Mouse (Mus musculus) spleen, adult 2 months (tissue): ENCODE results near the gene Nanos2. TPM values are rescaled to one million over a fixed set of nuclear protein-coding genes. Genes with fewer than 3 reads are reported as not detected.

ENCODE experiments used
- DNase-seq, 2 experiments: peaks; one replicate each; pipeline versions ENCODE4 v3.0.0 to v3.0.0-alpha.2; 2012 to 2021; ENCODE audit warnings: low spot score in 2 of 2, low read depth in 1 of 2
- H3K27ac ChIP-seq: fragments of 200-500 bp; 2 replicates; pipeline ENCODE4 v1.5.1; 2012; ENCODE audit warnings: low read length, inconsistent platforms; ENCODE audit not compliant: insufficient read depth
- H3K27me3 ChIP-seq: fragments of 200-500 bp; 2 replicates; pipeline ENCODE4 v1.6.1; 2012; ENCODE audit warnings: mild to moderate bottlenecking, moderate library complexity, low read length, inconsistent platforms; ENCODE audit not compliant: control insufficient read depth, insufficient read depth
- H3K36me3 ChIP-seq: fragments of 200-500 bp; 2 replicates; pipeline ENCODE4 v1.6.1; 2012; ENCODE audit warnings: mild to moderate bottlenecking, low read length, inconsistent platforms; ENCODE audit not compliant: control insufficient read depth, insufficient read depth
- H3K4me1 ChIP-seq: fragments of 200-500 bp; 2 replicates; pipeline ENCODE4 v1.6.1; 2011; ENCODE audit warnings: inconsistent platforms; ENCODE audit not compliant: control insufficient read depth, insufficient read depth, insufficient read length
- H3K4me3 ChIP-seq: fragments of 200-500 bp; 2 replicates; pipeline ENCODE4 v1.5.1; 2011; ENCODE audit warnings: mild to moderate bottlenecking, inconsistent platforms; ENCODE audit not compliant: insufficient read depth, insufficient read length; ENCODE audit errors: extremely low read depth
- CTCF ChIP-seq: fragments of 200-500 bp; IDR thresholded peaks from 2 replicates; pipeline ENCODE4 v1.5.1; 2011; ENCODE audit warnings: mild to moderate bottlenecking, inconsistent platforms; ENCODE audit not compliant: insufficient read depth, insufficient read length, insufficient replicate concordance; ENCODE audit errors: extremely low read depth
- POLR2A ChIP-seq: fragments of 200-500 bp; IDR thresholded peaks from 2 replicates; pipeline ENCODE4 v1.6.1; 2011; ENCODE audit warnings: low read depth, low read length, inconsistent platforms
- WGBS: fragments of 180-500 bp; shearing (Covaris S2); methylation state at CpG from one replicate; pipeline ENCODE4 v1.1.7; 2018; 5-methylcytosine and 5-hydroxymethylcytosine counted together
- polyA plus RNA-seq: library from polyadenylated mRNA; depleted of rRNA; stranded (reverse); fragments of >200 nt; gene quantifications from 2 replicates; pipeline ENCODE4 v1.2.3, GENCODE M21; 2012

Nanos2 gene
- polyA plus RNA-seq, 1 experiment, result not detected

DNA sequence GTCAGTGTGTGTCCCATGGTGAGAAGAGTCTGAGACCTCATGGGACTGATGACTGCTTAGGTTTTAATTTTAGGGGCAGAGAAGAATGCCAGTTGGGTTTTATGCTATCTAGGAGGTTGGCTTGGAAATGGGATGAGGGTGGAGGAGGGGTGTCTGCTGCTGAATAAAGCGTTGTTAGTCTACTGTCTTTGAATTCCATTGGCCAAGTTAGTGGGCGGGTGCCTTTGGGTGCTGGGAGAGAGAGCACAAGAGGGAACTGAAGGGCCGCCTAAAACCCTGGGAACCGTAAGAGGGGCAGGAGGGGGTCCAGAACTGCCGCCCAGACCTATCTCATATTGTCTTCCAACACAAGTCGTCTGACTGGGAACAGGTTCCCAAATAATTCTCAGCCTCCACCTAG, 1.6 kb downstream of the Nanos2 start:
- DNase-seq, result no peak
- Histone ChIP-seq H3K36me3 (no peaks in the 10 kb centered on the region), H3K27me3 (peaks cover 8% of the 10 kb centered on the region), H3K27ac (no peak overlapping the region), H3K4me3 (no peak overlapping the region), H3K4me1 (peaks cover 10% of the 10 kb centered on the region)
- TF ChIP-seq CTCF (no peak), POLR2A (no peak)
- 67% methylated on average over 6 of the region's 6 CpGs for WGBS

DNA sequence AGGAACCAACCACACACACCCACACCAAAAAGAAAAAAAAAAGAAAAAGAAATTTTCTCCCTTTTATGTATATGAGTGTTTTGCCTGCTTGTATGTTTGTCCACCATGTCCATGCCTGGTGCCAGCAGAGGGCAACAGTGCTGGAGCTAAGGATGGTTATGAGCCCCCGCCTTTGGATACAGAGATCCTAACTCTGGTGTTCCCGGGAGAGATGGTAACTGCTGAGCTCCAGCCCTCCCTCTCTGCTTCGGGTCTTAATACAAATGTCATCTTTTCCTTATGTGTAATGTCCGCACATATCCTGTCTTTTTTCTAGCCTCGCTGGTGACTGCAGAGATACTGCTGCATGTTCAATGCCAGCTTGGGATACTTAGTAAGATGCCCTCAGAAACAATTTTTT, 2.8 kb downstream of the Nanos2 start:
- Histone ChIP-seq H3K36me3 (peaks cover 1% of the 10 kb centered on the region; the same call in 1 of the 2 replicates), H3K4me1 (peaks cover 10% of the 10 kb centered on the region), H3K27me3 (peaks cover 8% of the 10 kb centered on the region), H3K27ac (no peak overlapping the region), H3K4me3 (no peak overlapping the region)
- TF ChIP-seq POLR2A (no peak), CTCF (no peak)
- whole genome bisulfite sequencing, result 19% methylated on average over 5 of the region's 5 CpGs
- DNase-seq, result no peak

DNA sequence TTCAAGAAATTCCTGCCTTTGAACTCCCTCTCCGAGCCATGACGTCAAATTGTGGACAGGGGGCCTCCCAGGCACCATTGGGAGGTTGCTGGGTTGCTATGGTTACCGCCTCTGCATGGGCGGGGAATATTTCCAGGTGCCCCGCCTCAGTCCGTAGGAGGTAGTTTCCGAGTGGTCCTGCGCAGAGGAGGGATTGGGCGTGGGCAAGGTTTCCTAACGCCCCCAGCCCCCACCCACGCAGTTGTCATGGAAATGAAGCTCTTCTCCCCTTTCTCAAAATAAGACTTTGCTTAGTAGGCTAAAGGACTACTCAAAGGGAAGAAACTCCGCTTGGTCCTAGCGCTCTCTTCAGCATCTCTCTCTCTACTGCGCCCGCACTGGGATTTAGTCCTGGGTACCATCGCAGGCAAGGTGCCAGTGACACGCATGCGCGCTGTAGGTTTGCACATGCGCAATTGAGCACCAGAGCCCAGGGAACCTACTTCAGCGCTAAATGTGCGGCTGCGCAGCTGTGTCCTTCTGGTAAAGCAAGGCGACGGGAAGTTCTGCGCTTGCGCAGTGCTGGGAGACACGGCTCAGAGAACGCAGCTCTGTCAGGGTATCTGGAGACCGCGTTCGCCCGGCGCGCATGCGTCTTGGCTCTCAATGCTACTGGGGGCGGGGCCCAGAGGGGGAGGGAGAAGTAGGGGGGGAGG, 3.5 kb downstream of the Nanos2 start, which contains the start of gene Mypop:
Gene Mypop (plus strand): TSS at position 645 of the 695 bp plus-strand sequence.
- Histone ChIP-seq H3K36me3 (peaks cover 8% of the 10 kb centered on the region), H3K4me3 (peak within 1 kb of the TSS; percentile 48), H3K4me1 (peaks cover 10% of the 10 kb centered on the region), H3K27me3 (peaks cover 8% of the 10 kb centered on the region), H3K27ac (no peak within 1 kb of the TSS)
- under 1% methylated on average over 37 of the region's 37 CpGs for WGBS
- TF ChIP-seq POLR2A, result peak; percentile 17; the same call in 1 of the 2 replicates
- no peak for TF ChIP-seq CTCF
- DNase-seq, result peak; percentile 99 to 100

DNA sequence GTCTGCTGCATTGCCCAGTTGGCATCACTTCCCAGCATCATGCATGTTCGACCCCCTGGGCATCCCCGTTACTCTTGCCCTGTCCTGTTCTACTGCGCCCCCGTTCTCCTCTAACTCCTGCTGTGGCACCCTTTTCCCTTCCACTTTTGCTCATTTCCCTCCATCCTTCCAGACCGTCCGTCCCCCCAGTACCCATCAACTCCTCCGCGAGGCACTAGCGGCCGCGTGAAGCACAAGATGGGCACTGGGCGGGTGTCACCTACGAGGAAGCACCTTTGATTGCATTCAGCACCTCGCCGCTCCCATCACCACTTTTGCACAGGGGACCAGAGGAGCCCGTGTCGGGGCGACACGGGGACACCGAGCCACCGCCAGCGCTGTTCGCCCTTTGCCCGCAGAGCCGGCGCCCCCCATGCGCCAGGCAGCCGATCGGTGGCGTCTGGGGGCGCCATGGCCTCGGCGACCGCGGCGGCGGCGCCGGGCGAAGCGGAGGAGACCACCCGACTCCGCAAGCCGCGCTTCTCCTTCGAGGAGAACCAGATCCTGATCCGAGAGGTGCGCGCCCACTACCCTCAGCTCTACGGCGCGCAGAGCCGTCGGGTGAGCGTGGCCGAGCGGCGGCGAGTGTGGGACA, 4.6 kb downstream of the Nanos2 start:
- Histone ChIP-seq H3K4me3 (peak overlapping the region; percentile 48), H3K4me1 (peaks cover 10% of the 10 kb centered on the region), H3K36me3 (peaks cover 17% of the 10 kb centered on the region), H3K27me3 (peaks cover 8% of the 10 kb centered on the region), H3K27ac (no peak overlapping the region)
- peak in 1 of 2 experiments; percentile 31 for DNase-seq
- TF ChIP-seq CTCF (no peak), POLR2A (no peak)
- 2% methylated on average over 59 of the region's 59 CpGs for WGBS

DNA sequence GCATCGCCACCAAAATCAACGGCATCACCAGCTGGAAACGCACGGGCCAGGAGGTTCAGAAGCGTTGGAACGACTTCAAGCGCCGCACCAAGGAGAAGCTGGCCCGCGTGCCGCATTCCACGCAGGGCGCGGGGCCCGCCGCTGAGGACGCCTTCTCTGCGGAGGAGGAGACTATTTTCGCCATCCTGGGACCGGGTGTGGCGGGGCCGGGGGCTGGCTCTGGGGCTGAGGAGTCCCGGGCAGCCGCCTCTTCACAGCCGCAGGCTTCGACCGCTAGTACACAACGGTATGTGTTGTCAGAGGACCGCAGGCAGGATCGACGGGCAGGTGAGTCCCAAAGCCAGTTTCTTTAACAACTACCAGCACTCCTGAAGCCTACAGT, 5.1 kb downstream of the Nanos2 start:
- Histone ChIP-seq H3K36me3 (peaks cover 17% of the 10 kb centered on the region), H3K4me1 (peaks cover 10% of the 10 kb centered on the region), H3K4me3 (peak overlapping the region; percentile 48; the same call in 1 of the 2 replicates), H3K27me3 (peaks cover 8% of the 10 kb centered on the region), H3K27ac (no peak overlapping the region)
- 7% methylated on average over 31 of the region's 31 CpGs for WGBS
- TF ChIP-seq POLR2A (no peak), CTCF (no peak)
- DNase-seq, result no peak

DNA sequence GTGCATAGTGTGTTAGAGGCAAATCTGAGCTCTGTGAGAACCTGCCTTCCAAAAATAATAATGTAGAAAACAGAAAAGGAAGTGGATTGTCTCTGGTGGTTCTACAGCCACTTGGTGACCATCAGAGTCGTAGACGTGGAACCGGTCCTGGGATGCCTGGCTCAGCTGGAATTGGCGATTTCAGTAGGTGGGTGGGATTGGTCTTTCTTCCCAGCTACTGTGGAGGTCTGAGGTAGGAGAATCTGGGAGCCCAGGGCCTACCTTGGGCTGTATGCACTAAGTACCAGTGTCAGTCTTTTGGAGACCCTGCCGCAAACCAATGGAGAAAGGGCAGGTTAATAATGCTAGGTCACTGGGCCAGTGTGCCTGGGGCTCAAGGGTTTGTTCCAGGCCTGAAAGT, 5.8 kb downstream of the Nanos2 start:
- Histone ChIP-seq H3K27ac (no peak overlapping the region), H3K4me3 (no peak overlapping the region), H3K4me1 (peaks cover 10% of the 10 kb centered on the region), H3K36me3 (peaks cover 23% of the 10 kb centered on the region), H3K27me3 (peaks cover 8% of the 10 kb centered on the region)
- TF ChIP-seq POLR2A (no peak), CTCF (no peak)
- no peak for DNase-seq
- WGBS, result 94% methylated on average over 5 of the region's 5 CpGs

DNA sequence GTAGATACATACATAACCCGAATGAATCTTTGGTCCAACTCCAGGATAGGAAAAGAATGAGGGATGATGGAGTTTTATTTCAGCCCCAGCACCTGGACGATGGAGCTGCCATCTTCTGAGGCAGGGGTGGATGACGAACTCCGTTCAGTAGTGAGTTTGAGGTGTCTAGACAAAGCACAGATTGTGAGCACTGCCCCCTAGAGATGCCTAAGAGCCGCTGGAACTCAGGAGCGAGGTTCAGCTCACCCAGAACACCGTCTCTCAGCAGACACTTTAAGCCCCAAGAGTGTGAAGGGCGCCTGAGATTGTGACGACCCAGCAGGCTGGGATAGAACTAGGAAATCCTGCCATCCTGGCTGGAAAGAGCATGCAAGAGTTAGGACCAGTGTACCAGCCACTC, 11.6 kb downstream of the Nanos2 start:
- H3K4me1 ChIP-seq, result peaks cover 12% of the 10 kb centered on the region
- no peak for DNase-seq
- no peaks in the 10 kb centered on the region for H3K27me3 ChIP-seq
- no peak overlapping the region for H3K27ac ChIP-seq
- H3K36me3 ChIP-seq, result peaks cover 24% of the 10 kb centered on the region
- TF ChIP-seq POLR2A (no peak), CTCF (no peak)
- H3K4me3 ChIP-seq, result no peak overlapping the region
- 63% methylated on average over 9 of the region's 9 CpGs for whole genome bisulfite sequencing
